Mouse (Mus musculus) CH12.LX (cell line): Measurements from ENCODE around the gene Nhlrc4. TPM values are rescaled to one million over a fixed set of nuclear protein-coding genes. Genes with fewer than 3 reads are reported as not detected.
A peak's percentile ranks its signal among the peaks of the same experiment; 100 is the strongest.

Source experiments
- DNase-seq: peaks from one replicate; pipeline ENCODE4 v3.0.0-alpha.2; 2013; ENCODE audit errors: extremely low read depth
- H3K27ac ChIP-seq: 2 replicates; pipeline ENCODE4 v1.5.1; 2012; ENCODE audit warnings: low read depth, mild to moderate bottlenecking, control low read depth, moderate library complexity; ENCODE audit not compliant: insufficient read depth
- H3K27me3 ChIP-seq: replicated peaks from 2 replicates; pipeline ENCODE3; 2012; ENCODE audit warnings: inconsistent platforms
- H3K36me3 ChIP-seq, 2 experiments: replicated peaks in 1 of 2; 2 replicates each; pipeline versions ENCODE3 to v1.6.1; 2012; ENCODE audit warnings: inconsistent platforms in 1 of 2, low read length in 1 of 2, mild to moderate bottlenecking in 1 of 2, mixed read lengths in 1 of 2, moderate library complexity in 1 of 2; ENCODE audit not compliant: control insufficient read depth in 1 of 2, insufficient read depth in 1 of 2
- H3K4me1 ChIP-seq, 2 experiments: 2 replicates each; pipeline ENCODE4 v1.6.1; 2012; ENCODE audit warnings: inconsistent platforms in 1 of 2, moderate library complexity in 1 of 2; ENCODE audit not compliant: insufficient read depth in 2 of 2, control insufficient read depth in 1 of 2
- H3K4me2 ChIP-seq: 2 replicates; pipeline ENCODE4 v1.6.1; 2012; ENCODE audit warnings: low read depth, mild to moderate bottlenecking, control low read depth; ENCODE audit not compliant: poor library complexity, insufficient read depth, severe bottlenecking
- H3K4me3 ChIP-seq, 3 experiments: fragments of 150-350 bp in 1 of 3; sonication (generic) in 1 of 3; replicated peaks in 1 of 3; 2 replicates each; pipeline versions ENCODE3 to v1.5.1; 2011 to 2012; ENCODE audit warnings: low read depth in 2 of 3, low read length in 2 of 3, mild to moderate bottlenecking in 2 of 3, moderate library complexity in 2 of 3, control low read depth in 1 of 3, improper control_type of control experiment in 1 of 3, inconsistent platforms in 1 of 3, mixed read lengths in 1 of 3; ENCODE audit not compliant: poor library complexity in 1 of 3
- H3K79me2 ChIP-seq: replicated peaks from 2 replicates; pipeline ENCODE4 v1.6.1; 2012; ENCODE audit warnings: mild to moderate bottlenecking, moderate library complexity; ENCODE audit not compliant: control insufficient read depth, poor library complexity, insufficient read depth, severe bottlenecking; ENCODE audit errors: extremely low read depth
- H3K9ac ChIP-seq: 2 replicates; pipeline ENCODE4 v1.6.1; 2012; ENCODE audit warnings: low read depth, mild to moderate bottlenecking, control low read depth, moderate library complexity; ENCODE audit not compliant: insufficient read depth
- H3K9me3 ChIP-seq: replicated peaks from 2 replicates; pipeline ENCODE3; 2012; ENCODE audit warnings: low read length, inconsistent platforms, mixed read lengths
- BHLHE40 ChIP-seq: IDR thresholded peaks from 2 replicates; pipeline ENCODE4 v1.6.1; 2011; ENCODE audit warnings: mild to moderate bottlenecking, low read depth, low read length, improper control_type of control experiment
- E2F4 ChIP-seq: IDR thresholded peaks from 2 replicates; pipeline ENCODE4 v1.6.1; 2011; ENCODE audit warnings: low read depth, low read length, improper control_type of control experiment; ENCODE audit not compliant: insufficient replicate concordance
- ELF1 ChIP-seq: IDR thresholded peaks from 2 replicates; pipeline ENCODE4 v1.6.1; 2014; ENCODE audit warnings: low read depth, mild to moderate bottlenecking, inconsistent platforms, low read length, improper control_type of control experiment
- ETS1 ChIP-seq: conservative IDR thresholded peaks from 2 replicates; pipeline ENCODE4 v1.6.1; 2012; ENCODE audit warnings: low read depth, mild to moderate bottlenecking, inconsistent platforms, low read length, improper control_type of control experiment, moderate library complexity
- GABPA ChIP-seq: IDR thresholded peaks from 2 replicates; pipeline ENCODE4 v1.6.1; 2012; ENCODE audit warnings: low read depth, low read length, improper control_type of control experiment, inconsistent platforms; ENCODE audit not compliant: insufficient replicate concordance
- HCFC1 ChIP-seq: IDR thresholded peaks from 2 replicates; pipeline ENCODE4 v1.6.1; 2012; ENCODE audit warnings: low read depth, mild to moderate bottlenecking, inconsistent platforms, low read length, improper control_type of control experiment
- JUN ChIP-seq: IDR thresholded peaks from 2 replicates; pipeline ENCODE4 v1.6.1; 2011; ENCODE audit warnings: low read depth, mild to moderate bottlenecking, low read length, improper control_type of control experiment, moderate library complexity; ENCODE audit not compliant: insufficient read depth
- JUND ChIP-seq: conservative IDR thresholded peaks from 2 replicates; pipeline ENCODE4 v1.6.1; 2011; ENCODE audit warnings: low read depth, low read length, improper control_type of control experiment
- KAT2A ChIP-seq: IDR thresholded peaks from 2 replicates; pipeline ENCODE4 v1.6.1; 2012; ENCODE audit warnings: low read length, improper control_type of control experiment, inconsistent platforms; ENCODE audit not compliant: insufficient replicate concordance
- MAFK ChIP-seq: IDR thresholded peaks from 2 replicates; pipeline ENCODE4 v1.6.1; 2011; ENCODE audit warnings: low read length, improper control_type of control experiment; ENCODE audit not compliant: insufficient replicate concordance
- MAX ChIP-seq: IDR thresholded peaks from 2 replicates; pipeline ENCODE4 v1.6.1; 2011; ENCODE audit warnings: low read length, improper control_type of control experiment
- MEF2A ChIP-seq: IDR thresholded peaks from 2 replicates; pipeline ENCODE4 v1.6.1; 2014; ENCODE audit warnings: low read depth, mild to moderate bottlenecking, inconsistent platforms, low read length, improper control_type of control experiment, borderline replicate concordance
- MXI1 ChIP-seq: IDR thresholded peaks from 2 replicates; pipeline ENCODE4 v1.6.1; 2011; ENCODE audit warnings: mild to moderate bottlenecking, low read depth, low read length, improper control_type of control experiment
- MYC ChIP-seq: IDR thresholded peaks from 2 replicates; pipeline ENCODE4 v1.6.1; 2011; ENCODE audit warnings: low read depth, mild to moderate bottlenecking, improper control_type of control experiment, low read length
- NELFE ChIP-seq: IDR thresholded peaks from 2 replicates; pipeline ENCODE4 v1.6.1; 2011; ENCODE audit warnings: low read depth, low read length, improper control_type of control experiment
- NRF1 ChIP-seq: IDR thresholded peaks from 2 replicates; pipeline ENCODE4 v1.6.1; 2014; ENCODE audit warnings: low read depth, mild to moderate bottlenecking, inconsistent platforms, low read length, improper control_type of control experiment, moderate library complexity
- RAD21 ChIP-seq: IDR thresholded peaks from 2 replicates; pipeline ENCODE4 v1.6.1; 2011; ENCODE audit warnings: low read depth, mild to moderate bottlenecking, low read length, improper control_type of control experiment, moderate library complexity
- RCOR1 ChIP-seq: conservative IDR thresholded peaks from 2 replicates; pipeline ENCODE4 v1.6.1; 2012; ENCODE audit warnings: low read depth, mild to moderate bottlenecking, inconsistent platforms, low read length, improper control_type of control experiment
- SIN3A ChIP-seq: IDR thresholded peaks from 2 replicates; pipeline ENCODE4 v1.6.1; 2012; ENCODE audit warnings: low read length, improper control_type of control experiment, inconsistent platforms
- SMC3 ChIP-seq: IDR thresholded peaks from 2 replicates; pipeline ENCODE4 v1.6.1; 2011; ENCODE audit warnings: low read depth, low read length, improper control_type of control experiment
- TCF12 ChIP-seq: IDR thresholded peaks from 2 replicates; pipeline ENCODE4 v1.6.1; 2014; ENCODE audit warnings: low read depth, mild to moderate bottlenecking, inconsistent platforms, low read length, improper control_type of control experiment
- UBTF ChIP-seq: IDR thresholded peaks from 2 replicates; pipeline ENCODE4 v1.6.1; 2012; ENCODE audit warnings: low read depth, mild to moderate bottlenecking, inconsistent platforms, low read length, improper control_type of control experiment, moderate library complexity
- USF1 ChIP-seq: IDR thresholded peaks from 2 replicates; pipeline ENCODE4 v1.6.1; 2014; ENCODE audit warnings: low read depth, mild to moderate bottlenecking, inconsistent platforms, low read length, improper control_type of control experiment
- ZC3H11A ChIP-seq: IDR thresholded peaks from 2 replicates; pipeline ENCODE4 v1.6.1; 2012; ENCODE audit warnings: low read depth, mild to moderate bottlenecking, inconsistent platforms, low read length, improper control_type of control experiment
- ZKSCAN1 ChIP-seq: IDR thresholded peaks from 2 replicates; pipeline ENCODE4 v1.6.1; 2012; ENCODE audit warnings: low read depth, inconsistent platforms, low read length, improper control_type of control experiment, borderline replicate concordance
- ZNF384 ChIP-seq: IDR thresholded peaks from 2 replicates; pipeline ENCODE4 v1.6.1; 2012; ENCODE audit warnings: low read depth, low read length, improper control_type of control experiment, inconsistent platforms
- dilution Hi-C: fragments of 300-500 bp; cut with MboI; formaldehyde crosslinking; loops from 2 replicates; pipeline ENCODE4 v1.14.3; 2020; ENCODE audit warnings: low sequenced_read_pairs; ENCODE audit not compliant: extremely low pct_unique_long_range_greater_than_20kb, extremely low pct_ligation_motif_present
- in situ Hi-C: fragments of 300-500 bp; cut with MboI; formaldehyde crosslinking; loops from 3 replicates; pipeline ENCODE4 v1.14.3; 2019; ENCODE audit warnings: low sequenced_read_pairs, low pct_ligation_motif_present, low pct_unique_long_range_greater_than_20kb, mixed read lengths
- polyA plus RNA-seq: library from polyadenylated mRNA; unstranded; fragments of >175 nt; gene quantifications from 2 replicates; pipeline ENCODE4 v1.2.1, GENCODE M21; 2012; ENCODE audit warnings: low read depth; ENCODE audit not compliant: insufficient read length
- total RNA-seq, 2 experiments: library from RNA; depleted of rRNA; stranded (reverse); fragments of 300-350 nt in 1 of 2; fragments of >200 nt in 1 of 2; gene quantifications; 2 replicates each; pipeline ENCODE4 v1.2.3; 2012 to 2014

The Nhlrc4 gene
- total and polyA plus RNA-seq, 3 experiments = not detected

- peak; percentile 92 for TF ChIP-seq HCFC1
- TF ChIP-seq JUND = no peak
- TF ChIP-seq MEF2A = peak; percentile 67; the same call in 1 of the 2 replicates
- no peak for TF ChIP-seq RCOR1
- peak; percentile 90 for TF ChIP-seq MXI1
- TF ChIP-seq ZNF384 = no peak
- no peak for TF ChIP-seq USF1
- peak; percentile 78 for TF ChIP-seq ELF1
Observed at GRCm38 (mm10) chr17:25941511-25942241, 3.1 kb downstream of the Nhlrc4 start (continued).

GRCm38 (mm10) chr17:25934526-25934925 is 10.2 kb downstream of the Nhlrc4 start:
- Histone ChIP-seq H3K27ac (no peak overlapping the region), H3K4me2 (no peak overlapping the region), H3K4me3 (no peak overlapping the region), H3K9ac (no peak overlapping the region)
- no peak for TF ChIP-seq SIN3A
- no peak for TF ChIP-seq USF1
- no peak for TF ChIP-seq UBTF
- TF ChIP-seq TCF12 = no peak
- no peak for TF ChIP-seq NELFE
- no peak for TF ChIP-seq ETS1
- no peak for TF ChIP-seq MAX
- no peak for TF ChIP-seq KAT2A
- no peak for TF ChIP-seq GABPA
- no peak for TF ChIP-seq RAD21
- TF ChIP-seq E2F4 = no peak
- TF ChIP-seq, all 38 proteins: peak for 0
- dilution Hi-C loops (no loop called here), in situ Hi-C loops (no loop called here)
- no peaks in the 10 kb centered on the region for H3K4me1 ChIP-seq
- H3K79me2 ChIP-seq = 0 out of 2 replicates have a peak, but pooled peaks cover 2% of the 10 kb centered on the region
- H3K27me3 ChIP-seq = no peaks in the 10 kb centered on the region
- H3K36me3 ChIP-seq = peaks cover 75 to 93% of the 10 kb centered on the region in 2 experiments
- no peak for DNase-seq
- H3K9me3 ChIP-seq = no peaks in the 10 kb centered on the region

GRCm38 (mm10) chr17:25925348-25925747 is 19.4 kb downstream of the Nhlrc4 start:
- Histone ChIP-seq H3K27me3 (no peaks in the 10 kb centered on the region), H3K9me3 (no peaks in the 10 kb centered on the region), H3K9ac (no peak overlapping the region), H3K4me2 (no peak overlapping the region), H3K79me2 (no peaks in the 10 kb centered on the region), H3K27ac (no peak overlapping the region), H3K36me3 (peaks cover 43 to 70% of the 10 kb centered on the region in 2 experiments), H3K4me1 (peaks cover 3 to 8% of the 10 kb centered on the region in 2 experiments; a peak in 3 of 4 replicates), H3K4me3 (no peak overlapping the region)
- no peak for DNase-seq
- in situ Hi-C loops = no loop called here
- dilution Hi-C loops = no loop called here
- TF ChIP-seq ZKSCAN1 (no peak), ZC3H11A (no peak), JUND (no peak), MYC (no peak), USF1 (no peak), SMC3 (no peak), ELF1 (no peak), MAFK (no peak), NRF1 (no peak), BHLHE40 (no peak), ETS1 (no peak), TCF12 (no peak), JUN (no peak)
